Mouse (Mus musculus) CH12.LX (cell line): ENCODE measurements around the gene Slc26a3.

Source experiments
- CHD2 ChIP-seq: IDR thresholded peaks from 2 replicates; pipeline ENCODE4 v1.6.1; 2011; ENCODE audit warnings: low read length, improper control_type of control experiment
- CTCF ChIP-seq, 2 experiments: IDR thresholded peaks in 1 of 2; conservative IDR thresholded peaks in 1 of 2; 2 replicates each; pipeline ENCODE4 v1.5.1; 2011 to 2012; ENCODE audit warnings: low read depth in 2 of 2, low read length in 2 of 2, improper control_type of control experiment in 1 of 2, inconsistent platforms in 1 of 2, mild to moderate bottlenecking in 1 of 2, moderate library complexity in 1 of 2
- EP300 ChIP-seq: IDR thresholded peaks from 2 replicates; pipeline ENCODE4 v1.6.1; 2011; ENCODE audit warnings: low read length, improper control_type of control experiment
- GABPA ChIP-seq: IDR thresholded peaks from 2 replicates; pipeline ENCODE4 v1.6.1; 2012; ENCODE audit warnings: low read depth, low read length, improper control_type of control experiment, inconsistent platforms; ENCODE audit not compliant: insufficient replicate concordance
- MAFK ChIP-seq: IDR thresholded peaks from 2 replicates; pipeline ENCODE4 v1.6.1; 2011; ENCODE audit warnings: low read length, improper control_type of control experiment; ENCODE audit not compliant: insufficient replicate concordance
- NELFE ChIP-seq: IDR thresholded peaks from 2 replicates; pipeline ENCODE4 v1.6.1; 2011; ENCODE audit warnings: low read depth, low read length, improper control_type of control experiment
- NRF1 ChIP-seq: IDR thresholded peaks from 2 replicates; pipeline ENCODE4 v1.6.1; 2014; ENCODE audit warnings: low read depth, mild to moderate bottlenecking, inconsistent platforms, low read length, improper control_type of control experiment, moderate library complexity
- POLR2A ChIP-seq: IDR thresholded peaks from 2 replicates; pipeline ENCODE4 v1.6.1; 2011; ENCODE audit warnings: low read depth, mild to moderate bottlenecking, improper control_type of control experiment, low read length
- SIN3A ChIP-seq: IDR thresholded peaks from 2 replicates; pipeline ENCODE4 v1.6.1; 2012; ENCODE audit warnings: low read length, improper control_type of control experiment, inconsistent platforms
- ZKSCAN1 ChIP-seq: IDR thresholded peaks from 2 replicates; pipeline ENCODE4 v1.6.1; 2012; ENCODE audit warnings: low read depth, inconsistent platforms, low read length, improper control_type of control experiment, borderline replicate concordance

DNA sequence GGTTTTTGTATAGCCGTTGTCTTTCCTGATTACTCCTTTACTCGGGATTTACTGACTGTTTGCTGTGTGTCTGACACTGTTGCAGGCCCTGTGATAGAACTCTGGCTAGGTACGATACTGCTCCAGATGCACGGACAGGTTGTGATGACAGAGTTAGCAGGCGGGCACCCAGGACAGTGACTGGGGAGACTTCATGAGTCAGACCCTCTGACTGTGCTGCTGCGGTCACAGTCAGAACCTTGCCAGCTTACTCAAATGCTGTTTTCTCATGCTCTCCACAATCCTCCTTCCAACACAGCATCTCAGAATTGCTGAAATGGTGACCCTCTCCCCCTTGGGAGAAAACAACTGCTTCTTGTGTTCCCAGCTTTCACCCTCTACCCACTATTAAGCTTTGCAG, 117.8 kb downstream of the Slc26a3 start:
- TF ChIP-seq CTCF (conservative IDR thresholded peaks at IDR 0.05 in 1 of 2, IDR thresholded peaks at IDR 0.05 in 1 of 2; ENCODE audit: low read depth in 2 of 2, low read length in 2 of 2) = no peak
- no peak for TF ChIP-seq EP300
- TF ChIP-seq NELFE = no peak
- no peak for TF ChIP-seq SIN3A
- no peak for TF ChIP-seq MAFK
- no peak for TF ChIP-seq CHD2
- no peak for TF ChIP-seq POLR2A
- TF ChIP-seq NRF1 = no peak
- no peak for TF ChIP-seq GABPA
- no peak for TF ChIP-seq ZKSCAN1
